Mouse (Mus musculus) spleen, postnatal 14 days (tissue): Measurements from ENCODE around the gene Nadsyn1.
A peak's percentile ranks its signal among the peaks of the same experiment; 100 is the strongest.

Experiments
- DNase-seq, 2 experiments: peaks; one replicate each; pipeline ENCODE4 v3.0.0; 2021 to 2022; ENCODE audit warnings: low spot score in 2 of 2

Nadsyn1 gene

DNA sequence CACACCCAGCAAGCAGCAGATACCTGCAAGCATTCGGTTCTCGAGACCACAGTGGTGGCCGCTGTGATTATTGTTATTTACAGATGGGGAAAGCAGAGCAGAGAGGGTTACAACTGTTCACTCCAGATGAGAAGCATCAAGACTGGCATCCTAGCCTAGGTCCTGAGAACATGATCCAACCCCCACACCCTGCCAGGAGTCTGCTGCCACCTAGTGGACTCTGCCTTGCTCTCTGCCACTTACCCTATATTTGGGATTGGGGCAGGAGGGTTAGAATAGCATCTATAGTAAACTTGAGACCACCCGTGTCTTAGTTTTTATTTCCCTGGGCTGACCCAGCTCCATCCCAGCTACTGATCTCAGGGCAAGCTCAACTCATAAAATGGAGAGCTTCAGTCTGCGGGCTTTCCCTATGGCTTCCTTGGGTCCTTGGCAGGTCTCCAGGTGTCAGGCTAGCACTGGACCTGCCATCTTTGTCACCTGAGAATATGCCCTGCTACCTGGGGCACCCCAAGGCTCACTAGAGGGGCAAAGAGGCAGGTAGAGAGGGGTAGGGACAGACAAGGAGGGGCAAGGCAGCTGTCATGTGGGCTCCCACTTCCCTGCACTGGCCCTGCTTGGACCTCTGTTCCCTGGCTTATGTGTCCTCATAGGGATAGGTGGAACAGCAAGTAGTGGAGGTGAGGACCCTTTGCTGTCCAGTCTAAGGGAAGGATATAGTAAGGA is 68.5 kb downstream of the Nadsyn1 start:
- peak in 1 of 2 experiments; percentile 54 for DNase-seq

DNA sequence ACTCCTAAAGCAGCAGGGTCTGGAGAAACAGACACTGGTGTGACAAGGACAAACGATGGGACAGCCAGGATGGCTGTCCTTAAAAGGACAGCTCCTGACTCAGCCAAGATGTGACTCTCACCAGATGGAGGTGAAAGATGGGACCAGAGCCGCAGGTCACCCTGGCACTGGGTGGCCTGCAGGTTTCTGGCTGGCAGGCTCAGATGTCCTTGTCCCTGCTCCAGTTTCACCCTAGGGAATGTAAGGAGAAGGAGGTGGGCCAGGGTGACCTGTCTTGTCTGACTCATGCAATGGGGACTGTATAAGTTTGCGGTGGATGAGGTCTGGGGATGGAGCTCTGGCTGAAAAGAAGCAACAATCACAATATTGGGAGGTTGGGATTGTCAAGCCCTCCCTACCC is 70.0 kb downstream of the Nadsyn1 start:
- no peak for DNase-seq

DNA sequence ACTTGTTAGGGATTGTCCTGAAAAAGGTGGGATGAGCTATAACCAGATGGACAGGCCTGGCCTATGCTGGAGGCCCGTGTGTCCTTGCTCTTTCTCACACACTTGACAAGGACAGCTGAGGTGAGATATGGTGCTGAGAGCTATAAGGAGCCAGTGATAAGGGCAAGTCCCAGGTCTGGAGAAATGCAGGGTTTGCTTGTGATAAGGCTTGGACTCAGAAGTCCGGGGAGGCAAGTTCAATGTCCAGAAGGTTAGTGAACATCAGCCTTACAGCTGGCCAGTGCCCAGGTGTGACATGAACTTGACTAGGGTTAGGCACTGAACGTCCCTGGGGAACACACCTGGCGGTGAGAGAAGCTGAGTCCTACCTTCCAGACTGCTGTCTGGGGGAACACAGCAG is 70.6 kb downstream of the Nadsyn1 start:
- DNase-seq: no peak

DNA sequence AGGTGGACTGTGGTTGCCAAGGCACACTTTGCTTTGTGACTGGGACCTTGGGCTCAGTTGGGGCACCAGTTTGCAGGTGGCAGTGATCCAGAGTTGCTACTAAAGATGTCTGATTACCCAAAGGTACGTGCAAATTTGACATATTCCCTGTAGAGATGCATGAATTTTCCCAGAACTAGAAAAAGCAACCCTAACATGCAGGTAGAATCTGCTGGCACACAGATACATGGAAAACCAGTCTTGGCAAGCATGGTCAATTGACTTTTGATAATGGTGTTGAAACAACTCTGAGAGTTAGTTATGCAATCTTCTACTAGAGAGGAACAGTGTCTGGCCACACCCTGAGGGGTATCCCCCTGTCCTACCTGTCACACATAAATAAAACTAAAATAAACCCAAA is 71.3 kb downstream of the Nadsyn1 start:
- no peak for DNase-seq

DNA sequence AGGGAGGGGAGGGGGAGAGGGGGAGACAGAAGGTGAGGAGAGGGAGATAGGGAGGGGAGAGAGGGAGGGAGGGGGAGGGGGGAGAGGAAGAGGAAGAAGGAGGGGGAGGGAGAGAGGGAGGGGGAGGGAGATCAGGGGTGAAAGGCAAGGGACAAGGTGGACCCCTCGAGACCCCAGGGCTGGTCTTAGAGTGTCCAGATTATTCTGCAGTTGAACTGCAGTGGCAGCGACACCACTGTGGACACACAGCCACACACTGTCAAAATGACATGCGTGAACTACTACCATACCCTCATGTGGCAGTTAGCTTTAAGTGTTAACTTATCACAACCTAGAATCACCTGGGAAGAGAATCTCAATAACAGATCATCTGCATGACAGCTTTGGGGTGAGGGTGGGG is 73.6 kb downstream of the Nadsyn1 start:
- no peak for DNase-seq

DNA sequence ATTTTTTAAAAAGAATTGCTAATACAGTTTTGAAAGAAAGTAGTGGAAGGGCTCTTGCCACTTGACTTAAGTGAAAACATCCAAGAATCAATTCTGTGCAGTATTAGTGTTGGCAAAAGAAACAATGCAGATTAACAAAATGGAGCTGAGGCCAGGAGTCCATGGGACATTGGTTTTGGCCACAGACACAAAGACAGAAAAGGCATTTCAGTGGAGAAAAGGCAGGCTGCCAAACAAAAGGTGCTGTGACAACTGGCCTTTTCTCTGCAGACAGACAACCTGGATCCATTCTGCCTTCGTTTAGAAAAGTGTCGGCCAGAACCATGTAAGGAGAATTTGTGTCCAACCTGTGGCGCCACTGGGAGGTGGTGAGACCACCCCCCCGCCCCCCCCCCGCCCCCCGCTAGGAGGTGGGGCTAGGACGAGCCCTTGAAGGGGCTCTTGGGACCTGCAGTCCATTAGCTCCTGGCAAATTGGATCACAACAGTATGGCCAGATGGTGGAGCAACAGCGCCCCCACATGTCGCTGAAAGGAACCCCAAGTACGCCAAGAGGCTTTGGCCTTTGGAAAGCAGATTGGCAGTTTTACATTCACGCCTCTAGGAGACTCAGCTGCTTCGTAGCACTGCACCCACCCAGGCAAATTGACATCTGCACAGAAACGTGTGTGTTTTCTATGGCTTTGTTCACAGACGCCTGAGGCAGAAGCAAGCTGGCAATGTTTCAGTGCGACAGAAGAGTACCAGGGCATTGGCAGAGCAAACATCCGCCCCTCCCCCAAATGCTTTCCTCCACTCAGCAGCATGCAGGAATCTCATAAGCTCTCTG is 74.4 kb downstream of the Nadsyn1 start:
- peak; percentile 38 to 63 for DNase-seq
